Mouse (Mus musculus): ENCODE measurements at regions not wholly inside any gene's neighbourhood (a gene's known extent, or its start where the extent isn't known, plus 50 kb on each side); places are given as distances from the start of the nearest gene placed in this dataset.

GRCm38 (mm10) chr16:90598727-90599126, 128.5 kb downstream of the Mis18a start:
- TF ChIP-seq POLR2A (IDR thresholded peaks at IDR 0.05; ENCODE audit: borderline replicate concordance, extremely low read depth, insufficient read depth, insufficient read length, poor library complexity, severe bottlenecking) (no peak), CTCF (IDR thresholded peaks at IDR 0.05; ENCODE audit: borderline replicate concordance, extremely low read depth, insufficient read depth, insufficient read length) (no peak)

All from brain, embryonic 14.5 days (tissue).